Mouse (Mus musculus): ENCODE results near the gene Cyp1b1. TPM values are rescaled to one million over a fixed set of nuclear protein-coding genes. Genes with fewer than 3 reads are reported as not detected.

Gene Cyp1b1
- polyA plus RNA-seq, 2 experiments = 1.8 to 2.5 TPM

DNA sequence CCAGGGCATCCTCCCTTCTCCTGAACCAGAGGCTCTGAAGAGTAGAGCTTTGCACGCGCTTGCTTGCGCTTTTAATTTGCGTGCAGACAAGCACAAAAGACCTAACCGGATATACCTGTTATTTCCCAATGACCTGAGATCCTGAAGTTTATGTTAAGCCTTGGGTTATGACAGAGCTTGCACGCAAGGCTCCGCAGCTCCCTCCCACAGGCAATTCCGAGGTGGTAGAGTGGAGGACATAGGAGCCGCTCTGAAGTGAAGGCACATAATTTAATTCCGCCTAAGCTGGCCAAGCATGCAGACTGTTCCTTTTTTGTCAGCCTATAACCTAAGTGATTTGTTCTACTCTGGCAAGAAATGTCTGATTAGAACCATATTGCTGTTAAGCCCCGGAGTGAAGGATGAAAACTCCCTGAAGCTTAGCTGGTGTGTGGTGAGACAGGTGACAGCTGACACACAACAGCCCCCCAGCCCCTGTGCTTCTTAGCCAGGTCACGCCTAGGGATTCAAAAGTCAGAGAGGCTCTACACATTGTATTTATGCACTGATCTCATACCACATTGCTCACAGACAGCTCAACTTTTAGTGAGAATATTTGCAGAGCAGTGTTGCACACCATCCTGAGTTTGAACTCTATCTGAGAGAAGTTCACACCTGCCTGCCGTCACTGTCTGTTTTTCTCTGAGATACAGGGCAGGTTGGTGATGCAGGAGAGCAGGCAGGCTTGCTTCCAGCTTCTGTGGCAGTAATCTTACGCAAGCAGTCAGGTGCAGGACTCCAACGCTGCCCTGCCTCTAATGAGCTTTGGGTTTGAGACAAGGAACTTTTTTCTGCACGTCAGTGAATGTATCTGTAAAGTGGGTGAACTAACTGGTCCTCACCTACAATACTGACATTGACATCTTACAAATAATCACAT, 14.0 kb upstream of the Cyp1b1 start:
- H3K4me1 ChIP-seq (ENCODE audit: control insufficient read depth, insufficient read depth, low read length) = peaks cover 30% of the 10 kb centered on the region
- DNase-seq (ENCODE audit: low spot score) (peak; percentile 58), ATAC-seq (ENCODE audit: low FRiP score, low read depth) (peak; percentile 54)
- TF ChIP-seq POLR2A (IDR thresholded peaks at IDR 0.05; ENCODE audit: borderline replicate concordance, extremely low read depth, insufficient read depth, insufficient read length) = no peak
- H3K9me3 ChIP-seq (ENCODE audit: control insufficient read depth, low read length) = no peaks in the 10 kb centered on the region
- H3K4me2 ChIP-seq (replicated peaks; ENCODE audit: low read depth, low read length, severe bottlenecking) = peak overlapping the region; percentile 43
- no peak overlapping the region for H3K27ac ChIP-seq (replicated peaks; ENCODE audit: low read depth, low read length)
- 8% methylated on average over 16 of the region's 16 CpGs for WGBS
- H3K4me3 ChIP-seq (replicated peaks; ENCODE audit: low read length) = peak overlapping the region; percentile 18; the same call in 1 of the 2 replicates
- no peak overlapping the region for H3K9ac ChIP-seq (ENCODE audit: low read depth, low read length, severe bottlenecking)
- peaks cover 43% of the 10 kb centered on the region for H3K27me3 ChIP-seq (ENCODE audit: control insufficient read depth, insufficient read depth, low read length)
- H3K36me3 ChIP-seq (ENCODE audit: control insufficient read depth, insufficient read depth, low read length) = no peaks in the 10 kb centered on the region

DNA sequence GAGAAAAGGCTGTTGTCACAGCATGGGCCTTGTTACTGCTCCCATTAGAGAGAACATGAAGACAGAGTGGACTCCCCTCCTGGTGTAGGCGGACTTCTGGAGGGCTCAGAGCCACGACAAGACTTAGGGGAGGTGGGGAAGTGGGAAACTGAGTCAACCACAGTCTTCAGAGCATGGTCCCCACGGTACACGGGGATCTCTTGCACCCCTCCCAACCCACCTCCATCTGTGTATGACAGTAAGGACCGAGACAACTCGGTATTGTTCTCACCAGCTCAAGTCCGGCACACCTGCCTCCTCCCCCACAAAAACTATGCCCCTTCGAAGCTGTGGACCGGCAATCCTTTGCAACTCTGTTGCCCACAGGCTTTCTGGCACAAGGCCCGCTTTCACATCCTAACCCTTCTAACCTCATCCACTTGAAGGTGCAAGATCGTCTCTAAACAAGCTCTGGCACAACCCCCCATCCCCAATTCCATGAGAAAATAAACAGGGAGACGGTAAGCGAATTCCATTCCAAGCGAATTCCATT, 13.3 kb upstream of the Cyp1b1 start:
- H3K4me1 ChIP-seq (ENCODE audit: control insufficient read depth, insufficient read depth, low read length) = peaks cover 26% of the 10 kb centered on the region

DNA sequence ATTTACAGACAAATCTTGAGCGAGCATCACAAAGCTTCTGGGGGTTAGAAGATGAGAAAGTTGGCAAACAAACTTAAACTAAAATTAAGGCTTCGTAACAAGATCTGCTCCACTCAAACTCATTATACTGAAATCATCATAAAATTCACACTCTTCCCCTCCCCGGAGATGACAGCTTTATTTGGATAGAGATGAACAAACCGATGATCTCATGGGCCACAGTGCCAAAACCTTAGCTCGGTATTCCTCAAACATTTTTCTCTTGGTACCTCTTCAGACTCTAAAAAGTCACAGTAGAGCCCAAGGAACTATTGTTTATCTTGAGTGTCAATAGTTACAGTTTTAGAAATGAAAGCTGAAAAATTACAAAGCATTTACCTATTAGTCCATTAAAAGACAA, 11.8 kb upstream of the Cyp1b1 start:
- H3K27me3 ChIP-seq (ENCODE audit: control insufficient read depth, insufficient read depth, low read length) = peaks cover 28% of the 10 kb centered on the region
- peaks cover 20% of the 10 kb centered on the region for H3K4me1 ChIP-seq (ENCODE audit: control insufficient read depth, insufficient read depth, low read length)
- WGBS = 75% methylated on average over 5 of the region's 5 CpGs
- no peak overlapping the region for H3K4me3 ChIP-seq (replicated peaks; ENCODE audit: low read length)
- H3K36me3 ChIP-seq (ENCODE audit: control insufficient read depth, insufficient read depth, low read length) = no peaks in the 10 kb centered on the region
- no peaks in the 10 kb centered on the region for H3K9me3 ChIP-seq (ENCODE audit: control insufficient read depth, low read length)
- H3K27ac ChIP-seq (replicated peaks; ENCODE audit: low read depth, low read length) = no peak overlapping the region
- H3K4me2 ChIP-seq (replicated peaks; ENCODE audit: low read depth, low read length, severe bottlenecking) = no peak overlapping the region
- H3K9ac ChIP-seq (ENCODE audit: low read depth, low read length, severe bottlenecking) = no peak overlapping the region
- ATAC-seq (ENCODE audit: low FRiP score, low read depth) = no peak
- no peak for TF ChIP-seq POLR2A (IDR thresholded peaks at IDR 0.05; ENCODE audit: borderline replicate concordance, extremely low read depth, insufficient read depth, insufficient read length)
- DNase-seq (ENCODE audit: low spot score) = no peak

More for the DNA sequence above, 13.3 kb upstream of the Cyp1b1 start:
- ATAC-seq (ENCODE audit: low FRiP score, low read depth) (no peak), DNase-seq (ENCODE audit: low spot score) (no peak)
- 14% methylated on average over 14 of the region's 14 CpGs for WGBS
- no peak for TF ChIP-seq POLR2A (IDR thresholded peaks at IDR 0.05; ENCODE audit: borderline replicate concordance, extremely low read depth, insufficient read depth, insufficient read length)
- no peak overlapping the region; the same call in 1 of the 2 replicates for H3K27ac ChIP-seq (replicated peaks; ENCODE audit: low read depth, low read length)
- H3K9me3 ChIP-seq (ENCODE audit: control insufficient read depth, low read length) = no peaks in the 10 kb centered on the region
- peak overlapping the region; percentile 43 for H3K4me2 ChIP-seq (replicated peaks; ENCODE audit: low read depth, low read length, severe bottlenecking)
- no peak overlapping the region for H3K9ac ChIP-seq (ENCODE audit: low read depth, low read length, severe bottlenecking)
- H3K36me3 ChIP-seq (ENCODE audit: control insufficient read depth, insufficient read depth, low read length) = no peaks in the 10 kb centered on the region
- peaks cover 38% of the 10 kb centered on the region for H3K27me3 ChIP-seq (ENCODE audit: control insufficient read depth, insufficient read depth, low read length)
- peak overlapping the region; percentile 18; the same call in 1 of the 2 replicates for H3K4me3 ChIP-seq (replicated peaks; ENCODE audit: low read length)

DNA sequence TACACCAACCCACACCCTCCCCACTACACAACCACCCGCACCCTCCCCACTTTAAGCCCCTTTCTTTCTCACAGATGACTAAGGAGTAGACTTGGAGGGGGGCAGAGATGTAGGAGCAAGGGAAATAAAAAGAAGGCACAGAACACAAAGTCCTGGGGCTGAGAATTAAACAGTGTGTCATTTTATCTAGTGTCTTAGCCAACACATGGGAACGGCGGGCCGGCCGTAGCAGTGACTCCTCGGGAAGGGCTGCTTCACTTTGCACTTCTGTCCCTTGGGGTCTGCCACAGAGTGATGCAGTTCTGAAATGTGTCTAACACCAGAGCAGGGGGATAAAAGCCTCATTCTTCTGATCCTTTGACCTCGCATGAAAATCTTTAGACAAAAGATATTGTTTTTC, 5.8 kb upstream of the Cyp1b1 start:
- H3K27me3 ChIP-seq (ENCODE audit: control insufficient read depth, insufficient read depth, low read length) = peaks cover 13% of the 10 kb centered on the region; the same call in 1 of the 2 replicates
- no peak for TF ChIP-seq POLR2A (IDR thresholded peaks at IDR 0.05; ENCODE audit: borderline replicate concordance, extremely low read depth, insufficient read depth, insufficient read length)

DNA sequence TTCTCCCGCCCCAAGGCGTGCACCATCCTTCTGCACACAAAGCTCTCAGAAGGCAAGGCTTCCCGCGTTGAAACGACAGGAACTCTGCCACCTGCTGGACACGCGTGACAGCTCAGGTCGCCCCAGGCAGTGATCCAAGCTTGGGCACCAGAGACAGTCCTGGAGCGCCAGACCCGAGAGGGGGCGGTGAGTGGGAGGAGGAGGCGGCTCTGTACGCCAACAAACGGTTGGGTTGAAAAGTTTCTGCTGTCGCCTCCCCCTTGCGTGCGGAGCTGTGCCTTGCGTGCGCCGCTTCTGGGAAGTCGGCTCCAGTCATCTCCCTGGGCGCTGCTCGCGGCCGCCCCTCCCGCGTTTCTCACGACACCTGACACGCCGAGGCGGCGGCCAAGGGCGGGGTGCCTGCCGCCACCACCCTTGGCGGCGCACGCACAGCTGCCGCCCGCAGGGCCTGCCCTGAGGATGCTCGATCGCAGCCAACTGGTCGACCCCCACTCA, 835 bp upstream of the Cyp1b1 start:
- H3K9ac ChIP-seq (ENCODE audit: low read depth, low read length, severe bottlenecking) = peak overlapping the region; percentile 25; the same call in 1 of the 2 replicates
- H3K27ac ChIP-seq (replicated peaks; ENCODE audit: low read depth, low read length) = no peak overlapping the region
- DNase-seq (ENCODE audit: low spot score) (peak; percentile 82), ATAC-seq (ENCODE audit: low FRiP score, low read depth) (peak; percentile 84)
- peak overlapping the region; percentile 74 for H3K4me2 ChIP-seq (replicated peaks; ENCODE audit: low read depth, low read length, severe bottlenecking)
- H3K27me3 ChIP-seq (ENCODE audit: control insufficient read depth, insufficient read depth, low read length) = peaks cover 58% of the 10 kb centered on the region
- no peaks in the 10 kb centered on the region for H3K9me3 ChIP-seq (ENCODE audit: control insufficient read depth, low read length)
- WGBS = under 1% methylated on average over 33 of the region's 42 CpGs
- no peaks in the 10 kb centered on the region for H3K36me3 ChIP-seq (ENCODE audit: control insufficient read depth, insufficient read depth, low read length)
- H3K4me3 ChIP-seq (replicated peaks; ENCODE audit: low read length) = peak overlapping the region; percentile 41
- TF ChIP-seq POLR2A (IDR thresholded peaks at IDR 0.05; ENCODE audit: borderline replicate concordance, extremely low read depth, insufficient read depth, insufficient read length) = no peak
- H3K4me1 ChIP-seq (ENCODE audit: control insufficient read depth, insufficient read depth, low read length) = peaks cover 24% of the 10 kb centered on the region

More for the DNA sequence above, 5.8 kb upstream of the Cyp1b1 start:
- WGBS = 74% methylated on average over 7 of the region's 7 CpGs
- no peak for ATAC-seq (ENCODE audit: low FRiP score, low read depth)
- DNase-seq (ENCODE audit: low spot score) = no peak
- Histone ChIP-seq H3K4me1 (ENCODE audit: control insufficient read depth, insufficient read depth, low read length) (no peaks in the 10 kb centered on the region), H3K36me3 (ENCODE audit: control insufficient read depth, insufficient read depth, low read length) (no peaks in the 10 kb centered on the region), H3K4me3 (replicated peaks; ENCODE audit: low read length) (no peak overlapping the region), H3K27ac (replicated peaks; ENCODE audit: low read depth, low read length) (no peak overlapping the region), H3K9ac (ENCODE audit: low read depth, low read length, severe bottlenecking) (no peak overlapping the region), H3K9me3 (ENCODE audit: control insufficient read depth, low read length) (no peaks in the 10 kb centered on the region), H3K4me2 (replicated peaks; ENCODE audit: low read depth, low read length, severe bottlenecking) (no peak overlapping the region)
